Mouse (Mus musculus) bone marrow, adult 2 months (tissue): ENCODE data around the gene 1700014D04Rik.
A peak's percentile ranks its signal among the peaks of the same experiment; 100 is the strongest.

Source experiments
- CTCF ChIP-seq: fragments of 200-500 bp; IDR thresholded peaks from 2 replicates; pipeline ENCODE4 v1.5.1; 2011; ENCODE audit warnings: low read length, control low read depth; ENCODE audit not compliant: control insufficient read depth, insufficient read depth
- POLR2A ChIP-seq: fragments of 200-500 bp; IDR thresholded peaks from 2 replicates; pipeline ENCODE4 v1.6.1; 2011; ENCODE audit warnings: low read depth, mild to moderate bottlenecking, control low read depth, low read length, borderline replicate concordance; ENCODE audit not compliant: control insufficient read depth

DNA sequence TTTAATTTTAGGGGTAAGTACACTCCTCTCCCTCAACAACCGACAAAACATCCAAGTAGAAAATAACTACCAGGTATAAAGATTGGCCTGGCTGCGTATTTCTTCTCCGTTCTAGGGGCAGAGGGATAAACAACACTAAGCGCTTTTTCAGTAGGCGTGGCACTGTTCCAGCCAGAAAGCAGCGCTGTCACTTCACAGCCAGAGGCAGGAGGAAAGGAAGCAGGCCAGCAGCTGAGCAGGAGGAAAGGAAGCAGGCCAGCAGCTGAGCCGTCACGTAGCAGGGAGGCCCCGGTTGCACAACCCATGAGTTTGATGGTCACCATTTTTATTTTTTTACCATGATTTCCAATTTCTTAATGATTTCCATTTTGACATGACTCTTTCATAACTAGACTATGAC, 24.7 kb upstream of the 1700014D04Rik start:
- TF ChIP-seq CTCF (no peak), POLR2A (peak; percentile 48; the same call in 1 of the 2 replicates)
